Mouse (Mus musculus) bone marrow, adult 2 months (tissue): Measurements from ENCODE around the gene Glis3.

Experiments used
- CTCF ChIP-seq: fragments of 200-500 bp; IDR thresholded peaks from 2 replicates; pipeline ENCODE4 v1.5.1; 2011; ENCODE audit warnings: low read length, control low read depth; ENCODE audit not compliant: control insufficient read depth, insufficient read depth
- POLR2A ChIP-seq: fragments of 200-500 bp; IDR thresholded peaks from 2 replicates; pipeline ENCODE4 v1.6.1; 2011; ENCODE audit warnings: low read depth, mild to moderate bottlenecking, control low read depth, low read length, borderline replicate concordance; ENCODE audit not compliant: control insufficient read depth

GRCm38 (mm10) chr19:28500975-28501374 is 178.9 kb downstream of the Glis3 start:
- TF ChIP-seq CTCF (no peak), POLR2A (no peak)
